Mouse (Mus musculus): ENCODE results near the gene Parva. TPM values are rescaled to one million over a fixed set of nuclear protein-coding genes. Genes with fewer than 3 reads are reported as not detected.

Parva gene
- polyA plus RNA-seq, 1 experiment, result 78.3 TPM

GRCm38 (mm10) chr7:112452471-112452870 is 25.2 kb downstream of the Parva start:
- H3K4me1 ChIP-seq (ENCODE audit: control insufficient read depth, insufficient read depth, low read length), result peaks cover 19% of the 10 kb centered on the region; the same call in 1 of the 2 replicates
- H3K36me3 ChIP-seq (ENCODE audit: control insufficient read depth, insufficient read depth, low read length), result no peaks in the 10 kb centered on the region
- WGBS, result 52% methylated on average over 5 of the region's 5 CpGs
- H3K27ac ChIP-seq (ENCODE audit: insufficient read depth, low read depth, low read length), result no peak overlapping the region
- DNase-seq, result no peak
- H3K4me3 ChIP-seq (ENCODE audit: insufficient read depth, low read depth, low read length), result no peak overlapping the region
- no peak for TF ChIP-seq POLR2A (IDR thresholded peaks at IDR 0.05; ENCODE audit: low read depth, low read length)
- TF ChIP-seq CTCF (conservative IDR thresholded peaks at IDR 0.05; ENCODE audit: insufficient read depth, insufficient read length, low read depth, low read length), result no peak
- no peaks in the 10 kb centered on the region for H3K27me3 ChIP-seq (replicated peaks; ENCODE audit: control insufficient read depth, insufficient read depth, low read length)

- Histone ChIP-seq H3K27ac (ENCODE audit: insufficient read depth, low read depth, low read length) (no peak overlapping the region), H3K4me1 (ENCODE audit: control insufficient read depth, insufficient read depth, low read length) (peaks cover 19% of the 10 kb centered on the region; the same call in 1 of the 2 replicates), H3K36me3 (ENCODE audit: control insufficient read depth, insufficient read depth, low read length) (no peaks in the 10 kb centered on the region), H3K4me3 (ENCODE audit: insufficient read depth, low read depth, low read length) (no peak overlapping the region), H3K27me3 (replicated peaks; ENCODE audit: control insufficient read depth, insufficient read depth, low read length) (no peaks in the 10 kb centered on the region)
- 48% methylated on average over 3 of the region's 3 CpGs for WGBS
- DNase-seq, result peak; percentile 44
- TF ChIP-seq CTCF (conservative IDR thresholded peaks at IDR 0.05; ENCODE audit: insufficient read depth, insufficient read length, low read depth, low read length), result no peak
- TF ChIP-seq POLR2A (IDR thresholded peaks at IDR 0.05; ENCODE audit: low read depth, low read length), result no peak
Observed at GRCm38 (mm10) chr7:112453805-112454214, 26.5 kb downstream of the Parva start.

DNA sequence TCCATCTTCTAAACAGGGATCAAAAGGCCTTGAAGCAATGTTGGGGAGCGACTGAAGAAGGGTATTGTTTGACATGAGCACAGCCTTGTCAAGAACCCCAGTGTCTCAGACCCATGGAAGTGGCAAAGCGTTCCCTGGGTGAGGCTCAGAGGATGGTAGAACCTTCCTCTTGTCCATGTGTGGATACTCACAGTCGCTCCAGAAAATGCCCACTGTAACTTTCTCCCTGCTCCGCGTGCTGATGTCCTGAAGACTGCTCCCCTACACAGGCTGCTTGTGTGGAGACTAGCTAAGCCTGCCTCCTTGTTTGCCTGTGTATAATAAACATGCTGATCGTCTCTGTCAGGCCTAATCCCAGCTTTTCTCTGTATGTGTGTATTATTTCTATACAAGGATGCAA is 27.1 kb downstream of the Parva start:
- H3K27ac ChIP-seq (ENCODE audit: insufficient read depth, low read depth, low read length), result peak overlapping the region; percentile 9; the same call in 1 of the 2 replicates
- H3K4me3 ChIP-seq (ENCODE audit: insufficient read depth, low read depth, low read length), result no peak overlapping the region
- peaks cover 19% of the 10 kb centered on the region; the same call in 1 of the 2 replicates for H3K4me1 ChIP-seq (ENCODE audit: control insufficient read depth, insufficient read depth, low read length)
- no peaks in the 10 kb centered on the region for H3K36me3 ChIP-seq (ENCODE audit: control insufficient read depth, insufficient read depth, low read length)
- TF ChIP-seq CTCF (conservative IDR thresholded peaks at IDR 0.05; ENCODE audit: insufficient read depth, insufficient read length, low read depth, low read length) (no peak), POLR2A (IDR thresholded peaks at IDR 0.05; ENCODE audit: low read depth, low read length) (no peak)
- DNase-seq, result no peak
- WGBS, result 82% methylated on average over 6 of the region's 6 CpGs
- H3K27me3 ChIP-seq (replicated peaks; ENCODE audit: control insufficient read depth, insufficient read depth, low read length), result no peaks in the 10 kb centered on the region

DNA sequence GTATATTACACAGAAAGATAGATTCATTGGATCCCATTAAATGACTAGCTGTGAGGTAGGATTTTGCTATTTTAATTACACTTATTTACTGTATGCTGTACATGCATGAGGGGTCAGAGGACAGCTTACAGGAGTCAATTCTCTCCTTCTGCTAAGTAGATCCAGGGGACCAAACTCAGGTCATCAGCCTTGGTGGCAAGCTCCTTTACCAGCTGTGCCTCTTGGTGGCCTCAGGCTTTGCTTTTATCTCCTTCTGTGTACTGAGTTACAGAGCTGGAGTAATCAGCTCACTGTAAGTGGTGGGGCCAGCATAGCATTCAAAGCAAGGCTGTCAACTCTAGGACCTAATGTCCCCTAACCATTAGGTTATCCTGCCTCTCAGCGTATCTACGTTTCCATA is 27.6 kb downstream of the Parva start:
- no peak for DNase-seq
- Histone ChIP-seq H3K36me3 (ENCODE audit: control insufficient read depth, insufficient read depth, low read length) (no peaks in the 10 kb centered on the region), H3K27me3 (replicated peaks; ENCODE audit: control insufficient read depth, insufficient read depth, low read length) (no peaks in the 10 kb centered on the region), H3K4me3 (ENCODE audit: insufficient read depth, low read depth, low read length) (no peak overlapping the region), H3K27ac (ENCODE audit: insufficient read depth, low read depth, low read length) (no peak overlapping the region), H3K4me1 (ENCODE audit: control insufficient read depth, insufficient read depth, low read length) (peaks cover 17% of the 10 kb centered on the region; the same call in 1 of the 2 replicates)
- 89% methylated on average over 2 of the region's 2 CpGs for WGBS
- TF ChIP-seq POLR2A (IDR thresholded peaks at IDR 0.05; ENCODE audit: low read depth, low read length) (no peak), CTCF (conservative IDR thresholded peaks at IDR 0.05; ENCODE audit: insufficient read depth, insufficient read length, low read depth, low read length) (no peak)

DNA sequence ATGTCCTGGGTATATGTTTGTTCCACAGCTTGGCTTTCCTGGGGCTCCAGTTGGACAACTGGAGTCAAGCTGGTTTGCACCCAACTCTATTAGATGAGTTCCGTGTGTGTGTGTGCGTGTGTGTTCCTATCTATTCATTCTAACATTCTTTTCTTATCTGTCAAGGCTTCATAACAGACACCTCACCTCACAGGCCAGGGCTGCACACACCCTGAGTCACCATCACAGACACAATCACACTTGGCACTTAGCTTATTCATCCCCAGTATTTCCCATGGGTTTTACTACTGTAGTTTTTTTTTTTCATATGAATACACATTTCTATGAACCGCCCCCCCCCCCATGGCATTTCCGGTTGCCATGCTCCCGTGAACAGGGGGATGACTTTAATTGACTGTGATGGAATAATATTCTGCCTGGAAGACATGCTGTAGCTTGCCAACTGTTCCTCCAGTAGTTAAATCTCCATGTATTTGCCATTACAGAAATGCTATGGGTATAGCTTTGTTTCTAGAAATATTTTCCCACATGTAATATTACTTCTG is 28.3 kb downstream of the Parva start:
- no peak for TF ChIP-seq POLR2A (IDR thresholded peaks at IDR 0.05; ENCODE audit: low read depth, low read length)
- no peak for TF ChIP-seq CTCF (conservative IDR thresholded peaks at IDR 0.05; ENCODE audit: insufficient read depth, insufficient read length, low read depth, low read length)
- Histone ChIP-seq H3K27me3 (replicated peaks; ENCODE audit: control insufficient read depth, insufficient read depth, low read length) (no peaks in the 10 kb centered on the region), H3K36me3 (ENCODE audit: control insufficient read depth, insufficient read depth, low read length) (no peaks in the 10 kb centered on the region), H3K4me1 (ENCODE audit: control insufficient read depth, insufficient read depth, low read length) (peaks cover 14% of the 10 kb centered on the region; the same call in 1 of the 2 replicates), H3K27ac (ENCODE audit: insufficient read depth, low read depth, low read length) (no peak overlapping the region), H3K4me3 (ENCODE audit: insufficient read depth, low read depth, low read length) (no peak overlapping the region)
- no peak for DNase-seq
- WGBS, result 81% methylated on average over 5 of the region's 5 CpGs

- Histone ChIP-seq H3K27me3 (replicated peaks; ENCODE audit: control insufficient read depth, insufficient read depth, low read length) (no peaks in the 10 kb centered on the region), H3K27ac (ENCODE audit: insufficient read depth, low read depth, low read length) (no peak overlapping the region), H3K36me3 (ENCODE audit: control insufficient read depth, insufficient read depth, low read length) (no peaks in the 10 kb centered on the region), H3K4me1 (ENCODE audit: control insufficient read depth, insufficient read depth, low read length) (peaks cover 13% of the 10 kb centered on the region; the same call in 1 of the 2 replicates), H3K4me3 (ENCODE audit: insufficient read depth, low read depth, low read length) (no peak overlapping the region)
- DNase-seq, result no peak
- 86% methylated on average over 4 of the region's 4 CpGs for WGBS
- TF ChIP-seq CTCF (conservative IDR thresholded peaks at IDR 0.05; ENCODE audit: insufficient read depth, insufficient read length, low read depth, low read length), result no peak
- TF ChIP-seq POLR2A (IDR thresholded peaks at IDR 0.05; ENCODE audit: low read depth, low read length), result no peak
Observed at GRCm38 (mm10) chr7:112457373-112457772, 30.1 kb downstream of the Parva start.

GRCm38 (mm10) chr7:112457920-112458319 is 30.6 kb downstream of the Parva start:
- Histone ChIP-seq H3K36me3 (ENCODE audit: control insufficient read depth, insufficient read depth, low read length) (no peaks in the 10 kb centered on the region), H3K27me3 (replicated peaks; ENCODE audit: control insufficient read depth, insufficient read depth, low read length) (no peaks in the 10 kb centered on the region), H3K4me3 (ENCODE audit: insufficient read depth, low read depth, low read length) (no peak overlapping the region), H3K4me1 (ENCODE audit: control insufficient read depth, insufficient read depth, low read length) (peaks cover 13% of the 10 kb centered on the region; the same call in 1 of the 2 replicates), H3K27ac (ENCODE audit: insufficient read depth, low read depth, low read length) (no peak overlapping the region)
- WGBS, result 92% methylated on average over 4 of the region's 4 CpGs
- DNase-seq, result no peak
- TF ChIP-seq CTCF (conservative IDR thresholded peaks at IDR 0.05; ENCODE audit: insufficient read depth, insufficient read length, low read depth, low read length), result no peak
- TF ChIP-seq POLR2A (IDR thresholded peaks at IDR 0.05; ENCODE audit: low read depth, low read length), result no peak
